In genomic region chr8:95346643-95347545, GRCm38 (mm10) we compare ENCODE assay signal across 9 mouse cellular contexts. TPM values are rescaled to one million over a fixed set of nuclear protein-coding genes. Genes with fewer than 3 reads are reported as not detected.
A peak's percentile ranks its signal among the peaks of the same experiment; 100 is the strongest.
DNase-seq lines count a peak whose midpoint lies in the region; ATAC-seq and TF ChIP-seq lines count a peak whose summit lies in the region.
"Had no signal": no experiment of that assay in that cellular context is flagged by ENCODE, and none has a peak within 500 bp of the region (broad histone marks: within the 10 kb centered on the region; RNA-seq: fewer than 3 reads in every experiment).

No protein-coding gene starts in this region.

- H3K4me2 ChIP-seq in forebrain, embryonic 15.5 days (replicated peaks), result no peak overlapping the region
- H3K4me2 ChIP-seq in hindbrain, embryonic 12.5 days (replicated peaks), result no peak overlapping the region

- peaks cover 20% of the 10 kb centered on the region for H3K36me3 ChIP-seq in forebrain, embryonic 15.5 days
- H3K36me3 ChIP-seq in hindbrain, embryonic 12.5 days, result peaks cover 25% of the 10 kb centered on the region

- H3K4me1 ChIP-seq in bone marrow, adult 2 months (ENCODE audit: control insufficient read depth, insufficient read depth, low read length), result no peaks in the 10 kb centered on the region
- peaks cover 33% of the 10 kb centered on the region for H3K4me1 ChIP-seq in forebrain, embryonic 15.5 days
- H3K4me1 ChIP-seq in hindbrain, embryonic 12.5 days, result peaks cover 19% of the 10 kb centered on the region

- TF ChIP-seq POLR2A in bone marrow, adult 2 months (IDR thresholded peaks at IDR 0.05; ENCODE audit: borderline replicate concordance, control insufficient read depth, low read depth, low read length), result no peak

- H3K9ac ChIP-seq in forebrain, embryonic 15.5 days (replicated peaks), result no peak overlapping the region
- no peak overlapping the region for H3K9ac ChIP-seq in hindbrain, embryonic 12.5 days

- no peak overlapping the region for H3K4me3 ChIP-seq in bone marrow, adult 2 months (replicated peaks; ENCODE audit: control insufficient read depth, low read depth, low read length)
- no peak overlapping the region for H3K4me3 ChIP-seq in forebrain, embryonic 15.5 days
- H3K4me3 ChIP-seq in hindbrain, embryonic 12.5 days, result no peak overlapping the region

- H3K27me3 ChIP-seq in forebrain, embryonic 15.5 days, result no peaks in the 10 kb centered on the region
- peaks cover 8% of the 10 kb centered on the region; the same call in 1 of the 2 replicates for H3K27me3 ChIP-seq in hindbrain, embryonic 12.5 days
- H3K27me3 ChIP-seq: Patski had no signal

- WGBS in bone marrow, adult 2 months, result 57% methylated on average over 8 of the region's 8 CpGs
- WGBS in forebrain, embryonic 15.5 days, result 31% methylated on average over 8 of the region's 8 CpGs
- WGBS in hindbrain, embryonic 12.5 days, result 34% methylated on average over 8 of the region's 8 CpGs

- H3K9me3 ChIP-seq in forebrain, embryonic 15.5 days, result no peaks in the 10 kb centered on the region
- H3K9me3 ChIP-seq in hindbrain, embryonic 12.5 days (replicated peaks), result no peaks in the 10 kb centered on the region

- peak; percentile 44 for ATAC-seq in forebrain, embryonic 15.5 days (replicated peaks)
- peak; percentile 43; the same call in 1 of the 2 replicates for ATAC-seq in hindbrain, embryonic 12.5 days (ENCODE audit: low FRiP score)
- ATAC-seq: Patski had no signal

- H3K27ac ChIP-seq in bone marrow, adult 2 months (ENCODE audit: control insufficient read depth, insufficient read depth, low read depth, low read length, poor library complexity), result no peak overlapping the region
- no peak overlapping the region for H3K27ac ChIP-seq in forebrain, embryonic 15.5 days (replicated peaks)
- no peak overlapping the region for H3K27ac ChIP-seq in hindbrain, embryonic 12.5 days

- 0 out of 2 replicates have a peak, but pooled peaks have one; percentile 11 for TF ChIP-seq CTCF in bone marrow, adult 2 months (IDR thresholded peaks at IDR 0.05; ENCODE audit: control insufficient read depth, insufficient read depth, low read length)

- DNase-seq in gastrocnemius, adult 18-20 months (ENCODE audit: low spot score), result peak; percentile 72
- no peak for DNase-seq in gastrocnemius, postnatal 25 days
- DNase-seq in layer of hippocampus, adult 9-11 months, result peak; percentile 54
- DNase-seq in lung, postnatal 36 days, result peak; percentile 87
- peak; percentile 89 for DNase-seq in right cerebral cortex, postnatal 10 days (ENCODE audit: low spot score in 2 of 2)

RNA-seq across cellular contexts. Expression of gene Mmp15, which starts 5.2 kb away (rescaled TPM):
- total RNA-seq in gastrocnemius, adult 18-20 months (2021), result 10 to 100 TPM; 16.8 to 17.8 TPM
- total RNA-seq in gastrocnemius, postnatal 25 days (2021), result 10 to 100 TPM; 15.4 to 18.0 TPM
- 0.63 TPM in 1 of 2 replicates, not detected in the other for polyA plus RNA-seq in bone marrow, adult 2 months (2011; ENCODE audit: insufficient read depth, insufficient read length, low replicate concordance, missing spikeins)
- polyA plus RNA-seq in forebrain, embryonic 15.5 days (2015; fragmentation: Nextera tagmentation; extraction: Ambion mirVana), result 13.8 and 15.0 TPM in 2 replicates
- 31.8 and 33.2 TPM in 2 replicates for polyA plus RNA-seq in hindbrain, embryonic 12.5 days (2016; fragmentation: Nextera tagmentation; extraction: Ambion mirVana)

RNA-seq across cellular contexts. Expression of gene Usb1, which starts 14.8 kb away (rescaled TPM):
- 1 to 10 TPM; 4.8 to 5.7 TPM for total RNA-seq in gastrocnemius, adult 18-20 months (2021)
- 1 to 10 TPM; 5.1 TPM for total RNA-seq in gastrocnemius, postnatal 25 days (2021)
- 4.8 and 20.2 TPM in 2 replicates for polyA plus RNA-seq in bone marrow, adult 2 months (2011; ENCODE audit: insufficient read depth, insufficient read length, low replicate concordance, missing spikeins)
- polyA plus RNA-seq in forebrain, embryonic 15.5 days (2015; fragmentation: Nextera tagmentation; extraction: Ambion mirVana), result 44.4 and 45.9 TPM in 2 replicates
- polyA plus RNA-seq in hindbrain, embryonic 12.5 days (2016; fragmentation: Nextera tagmentation; extraction: Ambion mirVana), result 38.0 and 38.5 TPM in 2 replicates

RNA-seq across cellular contexts. Expression of gene Zfp319, which starts 15.1 kb away (rescaled TPM):
- 1 to 10 TPM; 2.8 to 3.2 TPM for total RNA-seq in gastrocnemius, adult 18-20 months (2021)
- total RNA-seq in gastrocnemius, postnatal 25 days (2021), result 1 to 10 TPM; 3.3 to 3.4 TPM
- polyA plus RNA-seq in bone marrow, adult 2 months (2011; ENCODE audit: insufficient read depth, insufficient read length, low replicate concordance, missing spikeins), result 1.1 and 3.3 TPM in 2 replicates
- 18.6 and 19.8 TPM in 2 replicates for polyA plus RNA-seq in forebrain, embryonic 15.5 days (2015; fragmentation: Nextera tagmentation; extraction: Ambion mirVana)
- 20.4 and 21.7 TPM in 2 replicates for polyA plus RNA-seq in hindbrain, embryonic 12.5 days (2016; fragmentation: Nextera tagmentation; extraction: Ambion mirVana)

RNA-seq across cellular contexts. Expression of gene Tepp, which starts 36.5 kb away (rescaled TPM):
- total RNA-seq in gastrocnemius, adult 18-20 months (2021), result not detected
- total RNA-seq in gastrocnemius, postnatal 25 days (2021), result not detected
- not detected in 2 replicates for polyA plus RNA-seq in bone marrow, adult 2 months (2011; ENCODE audit: insufficient read depth, insufficient read length, low replicate concordance, missing spikeins)
- 1.3 and 1.4 TPM in 2 replicates for polyA plus RNA-seq in forebrain, embryonic 15.5 days (2015; fragmentation: Nextera tagmentation; extraction: Ambion mirVana)
- polyA plus RNA-seq in hindbrain, embryonic 12.5 days (2016; fragmentation: Nextera tagmentation; extraction: Ambion mirVana), result not detected in 2 replicates
- polyA plus RNA-seq: Patski had no signal

RNA-seq across cellular contexts. Expression of gene Cngb1, which starts 40.5 kb away (rescaled TPM):
- under 1 TPM; 0.05 to 0.07 TPM for total RNA-seq in gastrocnemius, adult 18-20 months (2021)
- under 1 TPM; 0.48 to 0.49 TPM for total RNA-seq in gastrocnemius, postnatal 25 days (2021)
- 0.70 and 2.1 TPM in 2 replicates for polyA plus RNA-seq in bone marrow, adult 2 months (2011; ENCODE audit: insufficient read depth, insufficient read length, low replicate concordance, missing spikeins)
- 0.18 and 0.31 TPM in 2 replicates for polyA plus RNA-seq in forebrain, embryonic 15.5 days (2015; fragmentation: Nextera tagmentation; extraction: Ambion mirVana)
- polyA plus RNA-seq in hindbrain, embryonic 12.5 days (2016; fragmentation: Nextera tagmentation; extraction: Ambion mirVana), result 0.56 and 1.1 TPM in 2 replicates
